Mouse (Mus musculus) gastrocnemius, adult 2 months (tissue): Measurements from ENCODE around the gene Grin2a. TPM values are rescaled to one million over a fixed set of nuclear protein-coding genes. Genes with fewer than 3 reads are reported as not detected.

Experiments
- DNase-seq: peaks from one replicate; pipeline ENCODE4 v3.0.0; 2022
- H3K27ac ChIP-seq: fragments of 200-600 bp; 2 replicates; pipeline ENCODE4 v1.8.1; 2022; ENCODE audit warnings: mild to moderate bottlenecking
- H3K4me3 ChIP-seq: fragments of 200-600 bp; 2 replicates; pipeline ENCODE4 v1.8.1; 2022; ENCODE audit warnings: mild to moderate bottlenecking, moderate library complexity
- CTCF ChIP-seq: fragments of 200-600 bp; IDR thresholded peaks from 2 replicates; pipeline ENCODE4 v1.8.1; 2022; ENCODE audit warnings: antibody characterized with exemption, mild to moderate bottlenecking, moderate library complexity
- intact Hi-C: fragments of 180-260 bp; cut with DNase I; formaldehyde crosslinking; loops from one replicate; pipeline ENCODE4 v1.15.1; 2025
- total RNA-seq, 2 experiments: library from RNA; stranded (reverse); gene quantifications; 2 replicates each; pipeline ENCODE4 v1.2.3; 2021

The Grin2a gene
- total RNA-seq, 2 experiments from 2014 or later, result 0.14 TPM; not detected in 1

DNA sequence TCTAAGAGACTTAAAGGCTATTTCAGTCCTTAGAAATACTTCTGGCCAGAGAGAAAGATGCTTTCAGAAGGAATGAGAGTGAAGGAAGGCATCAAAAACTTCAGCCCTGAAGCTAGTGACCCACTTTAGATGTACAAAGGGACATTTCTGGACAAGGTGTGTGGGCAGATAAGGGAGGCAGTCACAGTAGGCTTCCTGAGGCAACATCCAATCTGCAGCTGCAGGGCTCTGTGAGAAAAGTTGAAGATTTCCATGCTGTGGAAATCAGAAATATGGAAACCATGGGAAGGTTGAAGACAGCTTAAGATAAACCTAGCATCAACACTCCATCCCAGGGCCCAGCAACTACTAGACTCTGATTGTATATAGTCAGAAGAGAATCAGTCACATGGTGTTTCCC lies 171.7 kb downstream of the Grin2a start:
- no peak for DNase-seq
- intact Hi-C loops, result no loop called here
- H3K4me3 ChIP-seq, result no peak overlapping the region
- no peak for TF ChIP-seq CTCF
- no peak overlapping the region for H3K27ac ChIP-seq

DNA sequence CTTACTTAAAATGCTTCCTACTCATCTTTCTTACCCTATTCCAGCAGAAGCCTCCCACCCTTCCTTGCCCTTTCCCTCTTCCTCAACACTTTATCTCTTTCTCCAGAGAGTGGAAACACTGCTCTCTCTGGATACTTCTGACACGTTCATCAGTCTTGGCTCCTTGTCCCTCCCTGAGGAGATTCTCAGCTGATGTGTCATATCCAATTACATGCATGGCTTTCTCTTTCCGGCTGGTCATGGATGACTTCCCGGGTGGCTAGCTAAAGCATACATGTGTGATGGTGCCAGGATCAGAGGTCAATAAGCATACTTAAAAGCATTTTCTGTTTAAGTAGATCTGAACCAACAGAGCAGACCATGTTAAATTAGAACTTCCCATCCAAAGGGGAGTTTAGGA lies 175.9 kb downstream of the Grin2a start:
- intact Hi-C loops, result no loop called here
- DNase-seq, result no peak
- no peak for TF ChIP-seq CTCF
- Histone ChIP-seq H3K4me3 (no peak overlapping the region), H3K27ac (no peak overlapping the region)

DNA sequence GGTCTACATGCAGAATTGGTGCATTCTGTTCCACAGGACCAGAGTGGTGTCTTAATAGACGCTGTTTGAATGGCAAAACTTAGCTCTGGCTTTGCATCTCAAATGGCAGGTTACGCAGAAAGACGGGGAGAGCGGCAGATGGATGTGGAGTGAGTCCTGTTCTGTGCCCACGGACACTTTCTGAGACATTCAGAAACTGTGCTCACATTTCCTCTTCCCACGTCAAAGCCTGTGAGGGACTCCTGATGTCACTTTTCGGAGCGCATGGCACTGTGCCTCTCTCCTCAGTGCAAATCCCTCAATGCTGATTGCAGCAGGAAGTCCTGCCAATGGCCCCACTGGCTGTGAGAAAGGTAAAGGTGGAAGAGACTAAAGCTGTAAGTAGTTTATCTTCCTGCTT lies 194.0 kb downstream of the Grin2a start:
- intact Hi-C loops, result no loop called here
- no peak for DNase-seq
- Histone ChIP-seq H3K27ac (no peak overlapping the region), H3K4me3 (no peak overlapping the region)
- no peak for TF ChIP-seq CTCF

DNA sequence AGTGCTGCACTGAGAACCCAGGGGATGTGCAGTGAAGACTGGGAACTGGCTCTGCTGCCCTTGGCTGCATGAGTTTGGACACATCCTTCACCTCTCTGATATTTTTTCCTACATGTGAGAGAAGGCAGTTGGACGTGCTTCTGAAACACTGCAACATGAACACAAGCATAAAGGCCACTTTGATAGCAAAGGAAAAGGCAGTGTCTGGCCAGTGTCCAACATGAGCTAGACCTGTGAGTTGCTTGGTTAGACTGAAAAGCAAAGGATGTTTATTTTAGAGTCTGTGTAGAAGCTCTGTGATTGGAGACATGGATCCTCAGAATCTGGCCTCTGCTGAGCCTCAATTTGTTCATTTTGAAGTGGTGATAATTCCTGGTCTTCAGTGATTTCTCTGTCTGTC lies 195.1 kb downstream of the Grin2a start:
- H3K27ac ChIP-seq, result no peak overlapping the region
- H3K4me3 ChIP-seq, result no peak overlapping the region
- no peak for TF ChIP-seq CTCF
- intact Hi-C loops, result no loop called here
- DNase-seq, result no peak

DNA sequence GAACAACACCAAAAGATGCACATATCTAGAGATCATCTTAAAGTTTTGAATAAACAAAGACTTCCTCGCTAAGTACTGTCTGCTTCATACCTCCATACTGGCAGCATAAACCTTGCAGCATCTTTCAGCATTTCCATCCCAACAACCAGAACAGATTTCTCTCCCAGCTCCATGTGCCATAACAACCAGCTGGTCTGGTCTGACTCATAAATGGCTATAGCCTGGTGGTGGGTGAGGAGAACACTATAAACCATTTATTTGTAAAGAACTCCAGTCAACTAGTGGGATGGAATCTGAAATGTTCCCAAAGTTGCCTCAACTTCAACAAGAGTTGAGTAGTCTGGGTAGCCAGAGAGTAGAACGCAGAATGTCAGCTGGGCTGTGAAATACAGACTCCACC lies 202.4 kb downstream of the Grin2a start:
- no peak overlapping the region for H3K27ac ChIP-seq
- no peak overlapping the region for H3K4me3 ChIP-seq
- DNase-seq, result no peak
- intact Hi-C loops, result no loop called here
- TF ChIP-seq CTCF, result no peak

DNA sequence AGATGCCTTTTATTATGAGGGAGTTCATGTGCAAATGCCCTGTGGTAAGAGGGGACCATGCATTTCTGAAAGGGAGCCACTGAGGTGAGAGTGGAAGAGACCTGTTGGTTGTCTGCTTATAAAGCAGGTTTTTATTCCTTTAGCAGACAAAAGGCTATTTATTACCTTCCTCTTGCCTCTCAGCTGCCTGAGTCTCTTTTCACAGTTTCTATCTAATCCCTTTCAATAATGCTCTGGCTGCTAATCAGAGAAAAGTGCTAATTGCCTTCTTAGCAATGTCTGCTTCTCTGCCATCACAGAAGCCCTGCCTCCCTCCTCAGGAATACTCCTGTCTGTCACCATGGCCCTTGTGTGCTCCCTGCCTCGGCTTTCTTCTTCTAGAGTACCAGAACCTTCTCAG lies 209.1 kb downstream of the Grin2a start:
- H3K27ac ChIP-seq, result no peak overlapping the region
- no peak for TF ChIP-seq CTCF
- no peak for DNase-seq
- intact Hi-C loops, result no loop called here
- H3K4me3 ChIP-seq, result no peak overlapping the region

DNA sequence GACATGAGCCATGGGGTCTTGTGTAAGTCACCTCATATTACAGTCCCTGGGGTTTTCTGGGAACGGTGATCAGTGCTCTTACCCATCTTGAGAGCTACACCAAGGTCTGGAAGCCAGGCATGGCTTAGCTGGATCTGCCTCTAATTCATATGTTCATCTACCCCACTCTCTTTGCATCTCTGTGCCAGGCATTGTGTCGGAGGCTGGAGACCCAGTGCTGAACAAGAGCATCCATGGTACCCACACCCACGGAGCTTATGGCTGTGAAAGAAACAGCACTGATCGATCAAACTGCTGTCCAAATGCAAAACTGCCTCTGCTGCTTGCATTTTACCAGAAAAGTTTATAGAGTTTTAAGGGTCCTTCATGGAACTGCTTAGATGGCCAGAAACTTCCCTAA lies 209.5 kb downstream of the Grin2a start:
- no peak overlapping the region for H3K4me3 ChIP-seq
- DNase-seq, result no peak
- intact Hi-C loops, result no loop called here
- H3K27ac ChIP-seq, result no peak overlapping the region
- TF ChIP-seq CTCF, result no peak

DNA sequence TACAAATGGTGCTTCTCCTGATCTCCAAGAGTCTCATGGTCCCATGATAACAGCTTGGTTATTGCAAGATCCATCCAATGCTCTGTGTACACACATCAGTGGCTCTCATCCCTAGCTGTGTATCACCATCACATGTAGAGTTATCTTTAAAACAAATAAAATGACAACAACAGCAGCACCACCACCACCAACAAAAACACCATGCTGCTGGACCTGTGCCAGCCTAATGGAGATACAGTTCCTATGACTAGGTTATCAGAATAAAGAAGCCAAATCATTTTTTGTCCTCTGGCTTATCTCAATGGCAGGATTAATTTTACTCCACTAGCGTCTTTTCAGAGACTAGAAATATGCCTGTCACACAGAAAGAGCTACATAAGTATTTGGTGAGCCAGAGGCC lies 226.4 kb downstream of the Grin2a start:
- TF ChIP-seq CTCF, result no peak
- Histone ChIP-seq H3K27ac (no peak overlapping the region), H3K4me3 (no peak overlapping the region)
- no peak for DNase-seq
- intact Hi-C loops, result no loop called here

DNA sequence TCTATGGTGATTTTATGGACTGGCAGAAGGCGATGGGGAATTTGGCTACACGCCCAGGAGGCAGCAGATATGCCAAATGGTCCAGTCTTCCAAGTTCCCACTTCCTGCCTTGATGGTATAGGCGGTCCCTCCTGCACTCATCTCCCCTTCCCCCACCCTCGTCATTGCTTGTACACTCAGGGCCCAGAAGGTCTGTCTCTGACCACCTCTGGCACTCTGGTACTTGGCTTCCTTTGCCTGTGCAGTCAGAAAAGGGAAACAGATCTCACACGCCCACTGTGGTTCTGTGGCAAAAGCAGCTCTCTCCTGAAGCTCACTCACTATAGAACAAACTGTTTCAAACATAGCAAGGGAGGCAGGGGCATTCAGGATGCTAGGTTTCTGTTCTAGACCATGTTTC lies 227.0 kb downstream of the Grin2a start:
- Histone ChIP-seq H3K4me3 (no peak overlapping the region), H3K27ac (no peak overlapping the region)
- no peak for DNase-seq
- intact Hi-C loops, result no loop called here
- TF ChIP-seq CTCF, result no peak

DNA sequence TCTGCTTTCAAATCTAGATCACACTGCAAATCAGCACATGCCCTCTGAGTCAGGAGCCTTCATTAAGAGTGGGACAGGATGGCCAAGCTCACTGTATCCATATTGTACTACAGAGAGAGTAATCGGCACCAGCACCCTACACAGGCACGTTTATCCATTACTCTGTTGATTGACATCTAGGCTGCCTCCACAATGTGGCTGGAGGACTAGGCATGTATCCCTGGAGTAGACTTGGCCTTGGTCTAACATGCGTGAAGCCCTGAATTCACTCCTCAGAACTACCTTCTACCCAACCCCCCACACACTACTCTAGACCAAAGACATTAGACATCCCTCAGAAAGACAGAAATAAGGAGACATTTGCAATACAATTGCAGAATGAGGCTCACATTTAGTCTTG lies 227.4 kb downstream of the Grin2a start:
- Histone ChIP-seq H3K27ac (no peak overlapping the region), H3K4me3 (no peak overlapping the region)
- intact Hi-C loops, result no loop called here
- no peak for TF ChIP-seq CTCF
- DNase-seq, result no peak

DNA sequence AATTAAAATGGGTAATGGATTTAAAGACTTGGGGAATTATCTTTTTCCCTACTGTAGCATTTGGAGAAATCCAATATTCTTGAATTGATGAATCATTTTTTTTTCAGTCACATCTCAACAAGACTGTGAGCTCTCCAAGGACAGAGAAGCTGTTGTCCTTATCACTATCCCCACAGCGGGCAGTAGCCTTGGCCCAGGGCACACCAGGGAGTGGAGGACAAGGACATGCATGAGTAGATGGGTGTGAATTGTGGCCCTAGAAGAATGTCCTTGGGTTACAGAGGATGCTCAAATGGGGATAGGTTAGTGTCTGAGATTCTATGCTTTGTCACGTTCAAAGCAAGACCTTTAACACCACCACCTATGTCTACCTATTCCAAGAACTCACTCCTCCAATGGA lies 231.3 kb downstream of the Grin2a start:
- intact Hi-C loops, result no loop called here
- DNase-seq, result no peak
- no peak overlapping the region for H3K27ac ChIP-seq
- TF ChIP-seq CTCF, result no peak
- H3K4me3 ChIP-seq, result no peak overlapping the region

DNA sequence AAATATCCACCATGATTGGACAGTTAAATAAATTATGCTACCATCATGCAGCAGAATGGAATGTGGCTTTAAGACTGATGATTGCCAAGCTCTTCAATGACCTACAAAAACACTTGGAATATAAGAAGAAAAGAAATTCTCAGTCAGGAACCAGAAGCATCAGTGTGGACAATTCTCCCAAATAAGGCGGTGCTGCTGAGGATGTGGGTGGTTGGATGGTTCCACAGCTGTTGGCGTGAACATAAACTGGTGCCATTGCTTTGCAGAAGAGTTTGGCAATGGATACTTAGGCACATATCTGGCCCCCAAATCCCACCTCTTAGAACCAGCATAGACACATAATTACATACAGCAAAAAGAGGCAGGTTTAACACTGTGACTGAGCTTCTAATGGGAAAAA lies 235.0 kb downstream of the Grin2a start:
- TF ChIP-seq CTCF, result no peak
- DNase-seq, result no peak

DNA sequence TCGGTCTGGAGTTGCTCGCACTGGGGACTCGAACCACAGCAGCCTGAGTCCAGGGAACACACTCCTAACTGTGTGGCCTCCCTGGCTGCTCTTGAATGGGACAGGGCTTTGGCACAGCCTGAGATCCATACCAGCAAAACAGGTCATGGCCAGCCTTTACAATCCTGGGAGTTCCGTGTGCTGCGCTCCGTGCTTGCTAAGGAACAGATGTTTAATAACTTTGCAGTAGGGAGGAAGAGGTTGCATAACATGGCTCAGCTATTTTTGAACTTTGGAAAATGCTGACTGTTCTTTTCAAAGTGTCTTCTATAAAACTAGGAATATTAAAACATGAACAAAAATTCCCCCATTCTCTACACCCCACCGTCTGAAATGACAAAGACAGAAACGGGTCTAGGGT lies 238.5 kb downstream of the Grin2a start:
- no peak overlapping the region for H3K4me3 ChIP-seq
- no peak for DNase-seq
- intact Hi-C loops, result no loop called here

More for the DNA sequence above, 235.0 kb downstream of the Grin2a start:
- H3K27ac ChIP-seq, result no peak overlapping the region
- H3K4me3 ChIP-seq, result no peak overlapping the region
- intact Hi-C loops, result no loop called here

DNA sequence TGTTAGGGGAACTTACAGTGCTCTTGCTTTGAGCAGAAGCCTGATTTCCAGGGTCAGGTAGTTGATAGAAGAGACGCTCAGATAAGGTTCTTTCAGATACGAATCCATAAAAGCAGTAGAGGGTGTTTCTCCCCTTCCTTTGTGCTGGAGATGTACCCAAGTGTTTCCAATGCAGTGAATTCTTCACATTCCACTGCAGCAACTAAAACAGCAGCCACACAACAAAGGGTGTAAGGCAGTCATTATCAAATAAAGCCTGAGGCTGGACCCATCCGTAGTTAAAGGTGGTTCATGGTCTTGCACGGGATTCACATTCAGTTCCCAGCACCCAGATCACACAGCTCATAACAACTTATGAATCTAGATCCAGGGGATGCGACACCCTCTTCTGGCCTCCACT lies 241.3 kb downstream of the Grin2a start:
- H3K4me3 ChIP-seq, result no peak overlapping the region
- H3K27ac ChIP-seq, result no peak overlapping the region
- intact Hi-C loops, result no loop called here
- no peak for DNase-seq
- no peak for TF ChIP-seq CTCF

More for the DNA sequence above, 238.5 kb downstream of the Grin2a start:
- no peak for TF ChIP-seq CTCF
- H3K27ac ChIP-seq, result no peak overlapping the region

DNA sequence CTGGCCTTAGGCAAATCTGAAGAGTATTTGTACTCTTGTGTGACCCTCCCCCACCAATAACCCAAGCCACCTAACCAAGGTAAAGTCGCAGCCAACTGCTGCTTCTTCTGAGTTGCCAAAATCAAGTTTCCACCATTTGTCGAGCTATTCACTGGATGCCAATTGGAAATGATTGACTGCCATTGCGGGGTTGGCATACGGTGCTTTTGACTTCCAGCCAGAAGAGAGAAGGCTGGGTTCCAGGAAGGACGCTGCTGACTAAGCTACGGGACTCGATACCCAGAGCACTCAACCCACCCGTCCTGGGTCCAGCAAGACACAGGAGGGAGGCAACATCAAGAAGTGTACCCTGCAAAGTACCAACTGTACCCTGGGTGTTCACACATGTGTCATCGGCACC lies 242.3 kb downstream of the Grin2a start:
- intact Hi-C loops, result no loop called here
- DNase-seq, result no peak
- no peak overlapping the region for H3K4me3 ChIP-seq
- H3K27ac ChIP-seq, result no peak overlapping the region
- TF ChIP-seq CTCF, result no peak
